Mouse (Mus musculus): Measurements from ENCODE around the gene Phf13. TPM values are rescaled to one million over a fixed set of nuclear protein-coding genes. Genes with fewer than 3 reads are reported as not detected.

Phf13 gene
- polyA plus RNA-seq, 1 experiment from 2014 or later = 32.1 TPM

- H3K36me3 ChIP-seq (replicated peaks) = peaks cover 96% of the 10 kb centered on the region
- no peak overlapping the region for H3K27ac ChIP-seq (replicated peaks)
- DNase-seq (ENCODE audit: low spot score) = peak; percentile 83
- H3K4me3 ChIP-seq = no peak overlapping the region
- no peaks in the 10 kb centered on the region for H3K9me3 ChIP-seq
- WGBS = 15% methylated on average over 5 of the region's 5 CpGs
- no peaks in the 10 kb centered on the region for H3K27me3 ChIP-seq (replicated peaks; ENCODE audit: low read depth, poor library complexity, severe bottlenecking)
- H3K4me1 ChIP-seq = peaks cover 36% of the 10 kb centered on the region
Measured at GRCm38 (mm10) chr4:151981363-151981762, 14.7 kb downstream of the Phf13 start.

DNA sequence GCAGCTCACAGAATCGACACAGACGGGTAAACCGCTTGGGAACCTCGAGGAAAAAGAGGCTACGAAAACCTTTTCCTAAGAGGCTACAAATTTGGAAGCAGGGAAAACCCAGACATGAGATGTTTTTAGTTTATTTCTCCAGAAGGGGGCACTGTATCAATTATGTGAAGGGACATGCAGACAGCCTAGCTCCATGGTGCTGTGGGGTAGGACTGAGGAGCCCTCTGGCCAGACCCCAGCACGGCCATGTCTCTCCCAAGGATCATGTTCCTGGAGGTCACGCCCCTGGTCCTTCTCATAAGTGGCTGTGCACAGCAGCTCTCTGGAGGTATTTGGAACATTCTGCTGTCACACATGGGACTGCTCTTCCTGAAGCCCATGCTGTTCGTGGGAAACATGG lies 15.4 kb downstream of the Phf13 start:
- H3K4me3 ChIP-seq = no peak overlapping the region
- no peaks in the 10 kb centered on the region for H3K27me3 ChIP-seq (replicated peaks; ENCODE audit: low read depth, poor library complexity, severe bottlenecking)
- 80% methylated on average over 8 of the region's 8 CpGs for WGBS
- H3K4me1 ChIP-seq = peaks cover 30% of the 10 kb centered on the region
- H3K9me3 ChIP-seq = no peaks in the 10 kb centered on the region
- H3K27ac ChIP-seq (replicated peaks) = no peak overlapping the region
- no peak for DNase-seq (ENCODE audit: low spot score)
- H3K36me3 ChIP-seq (replicated peaks) = peaks cover 98% of the 10 kb centered on the region

DNA sequence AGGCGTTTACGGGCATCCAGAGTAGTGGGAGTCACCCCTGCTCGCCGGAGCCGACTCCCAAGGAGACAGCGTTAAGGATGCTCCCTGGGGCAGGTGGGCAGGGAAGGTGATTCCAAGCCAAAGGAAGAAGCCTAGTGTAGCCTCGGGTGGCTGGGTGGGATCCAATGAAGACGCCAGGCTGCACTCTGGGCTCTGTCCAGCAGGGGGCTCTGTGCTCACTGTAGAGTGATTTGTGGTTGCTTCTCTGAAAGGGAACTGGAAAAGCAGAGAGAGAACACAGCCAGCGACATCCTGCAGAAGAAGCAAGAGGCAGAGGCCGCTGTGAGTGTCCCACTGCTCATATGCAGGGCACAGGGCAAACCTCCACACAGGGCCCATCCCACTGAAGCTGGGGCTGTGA lies 18.3 kb downstream of the Phf13 start:
- peaks cover 98% of the 10 kb centered on the region for H3K36me3 ChIP-seq (replicated peaks)

DNA sequence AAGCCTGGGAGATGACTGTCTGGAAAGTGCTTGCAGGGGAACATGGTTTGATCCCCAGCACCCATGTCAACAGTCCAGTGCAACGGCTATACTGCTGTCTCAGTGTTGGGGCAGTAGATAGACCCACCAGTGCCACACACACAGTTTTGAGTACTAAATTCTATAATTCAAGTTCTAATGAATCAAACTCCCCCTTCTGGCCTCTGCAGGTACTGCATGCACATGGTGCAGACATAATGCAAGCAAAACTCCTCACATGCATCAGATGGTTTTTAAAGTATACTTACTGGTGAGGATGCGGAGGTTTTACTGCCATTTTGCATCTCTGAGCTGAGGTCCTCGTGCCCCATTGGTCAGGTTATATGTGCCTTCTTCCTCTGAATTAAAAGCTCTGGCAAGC lies 20.6 kb downstream of the Phf13 start:
- no peak overlapping the region for H3K4me3 ChIP-seq
- H3K4me1 ChIP-seq = peaks cover 4% of the 10 kb centered on the region; the same call in 1 of the 2 replicates
- DNase-seq (ENCODE audit: low spot score) = peak; percentile 52
- H3K27me3 ChIP-seq (replicated peaks; ENCODE audit: low read depth, poor library complexity, severe bottlenecking) = no peaks in the 10 kb centered on the region
- WGBS = 95% methylated on average over 3 of the region's 3 CpGs
- H3K9me3 ChIP-seq = 0 out of 2 replicates have a peak, but pooled peaks cover 5% of the 10 kb centered on the region
- peaks cover 98% of the 10 kb centered on the region for H3K36me3 ChIP-seq (replicated peaks)
- no peak overlapping the region for H3K27ac ChIP-seq (replicated peaks)

More for the DNA sequence above, 18.3 kb downstream of the Phf13 start:
- H3K27me3 ChIP-seq (replicated peaks; ENCODE audit: low read depth, poor library complexity, severe bottlenecking) = no peaks in the 10 kb centered on the region
- H3K27ac ChIP-seq (replicated peaks) = no peak overlapping the region
- peak; percentile 85 for DNase-seq (ENCODE audit: low spot score)
- 0 out of 2 replicates have a peak, but pooled peaks cover 5% of the 10 kb centered on the region for H3K9me3 ChIP-seq
- no peak overlapping the region for H3K4me3 ChIP-seq
- 41% methylated on average over 10 of the region's 10 CpGs for WGBS
- peaks cover 13% of the 10 kb centered on the region for H3K4me1 ChIP-seq

GRCm38 (mm10) chr4:151972221-151972967 lies 23.7 kb downstream of the Phf13 start:
- 74% methylated on average over 10 of the region's 10 CpGs for whole genome bisulfite sequencing

GRCm38 (mm10) chr4:151968204-151968921 lies 27.7 kb downstream of the Phf13 start:
- Histone ChIP-seq H3K9me3 (no peaks in the 10 kb centered on the region), H3K27me3 (replicated peaks; ENCODE audit: low read depth, poor library complexity, severe bottlenecking) (no peaks in the 10 kb centered on the region), H3K36me3 (replicated peaks) (peaks cover 92% of the 10 kb centered on the region), H3K4me3 (no peak overlapping the region), H3K27ac (replicated peaks) (no peak overlapping the region), H3K4me1 (no peaks in the 10 kb centered on the region)
- WGBS = 94% methylated on average over 26 of the region's 26 CpGs
- no peak for DNase-seq (ENCODE audit: low spot score)

More at GRCm38 (mm10) chr4:151972221-151972967, 23.7 kb downstream of the Phf13 start:
- peaks cover 96% of the 10 kb centered on the region for H3K36me3 ChIP-seq (replicated peaks)
- no peak for DNase-seq (ENCODE audit: low spot score)
- H3K4me1 ChIP-seq = no peaks in the 10 kb centered on the region
- no peak overlapping the region for H3K4me3 ChIP-seq
- no peaks in the 10 kb centered on the region for H3K27me3 ChIP-seq (replicated peaks; ENCODE audit: low read depth, poor library complexity, severe bottlenecking)
- H3K27ac ChIP-seq (replicated peaks) = no peak overlapping the region
- H3K9me3 ChIP-seq = 0 out of 2 replicates have a peak, but pooled peaks cover 5% of the 10 kb centered on the region

GRCm38 (mm10) chr4:151962817-151963216 lies 33.2 kb downstream of the Phf13 start:
- DNase-seq (ENCODE audit: low spot score) = no peak
- H3K27ac ChIP-seq (replicated peaks) = no peak overlapping the region
- WGBS = 89% methylated on average over 3 of the region's 3 CpGs
- no peak overlapping the region for H3K4me3 ChIP-seq
- H3K9me3 ChIP-seq = no peaks in the 10 kb centered on the region
- H3K36me3 ChIP-seq (replicated peaks) = peaks cover 92% of the 10 kb centered on the region
- H3K27me3 ChIP-seq (replicated peaks; ENCODE audit: low read depth, poor library complexity, severe bottlenecking) = no peaks in the 10 kb centered on the region
- no peaks in the 10 kb centered on the region for H3K4me1 ChIP-seq

GRCm38 (mm10) chr4:151960513-151960854 lies 35.6 kb downstream of the Phf13 start:
- WGBS = 75% methylated on average over 3 of the region's 3 CpGs
- H3K36me3 ChIP-seq (replicated peaks) = peaks cover 93% of the 10 kb centered on the region
- H3K4me3 ChIP-seq = no peak overlapping the region
- 0 out of 2 replicates have a peak overlapping the region, but pooled peaks have one; percentile 54 for H3K27ac ChIP-seq (replicated peaks)
- no peaks in the 10 kb centered on the region for H3K4me1 ChIP-seq
- DNase-seq (ENCODE audit: low spot score) = no peak
- H3K9me3 ChIP-seq = no peaks in the 10 kb centered on the region
- no peaks in the 10 kb centered on the region for H3K27me3 ChIP-seq (replicated peaks; ENCODE audit: low read depth, poor library complexity, severe bottlenecking)

DNA sequence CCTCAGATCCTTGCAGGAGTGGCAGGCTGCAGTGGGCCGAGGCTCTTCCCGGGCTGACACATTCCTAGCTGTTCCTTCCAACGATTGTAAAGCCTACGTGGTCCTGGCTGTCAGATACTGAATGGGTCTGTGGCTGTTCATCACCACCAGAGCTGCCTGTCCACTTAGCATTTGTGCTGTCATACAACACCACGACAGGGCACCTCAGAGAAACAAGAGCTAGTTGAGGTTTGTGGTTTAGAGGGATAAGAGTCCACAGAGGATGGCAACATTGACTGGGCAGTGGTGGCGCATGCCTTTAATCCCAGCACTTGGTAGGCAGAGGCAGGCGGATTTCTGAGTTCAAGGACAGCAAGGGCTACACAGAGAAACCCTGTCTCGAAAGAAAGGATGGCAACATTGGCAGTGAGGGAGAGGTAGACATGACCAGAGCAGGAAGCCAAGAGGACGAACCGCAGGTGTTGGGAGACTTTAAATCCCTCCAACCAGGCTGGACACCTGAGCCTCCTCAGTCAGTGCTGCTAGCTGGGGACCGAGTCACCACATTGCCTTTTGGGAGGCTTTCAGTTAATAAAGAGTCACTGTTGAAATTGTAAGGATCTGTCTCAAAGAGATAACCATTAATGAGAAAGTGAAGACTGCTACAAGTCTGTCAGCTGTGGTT lies 36.1 kb downstream of the Phf13 start:
- Histone ChIP-seq H3K36me3 (replicated peaks) (peaks cover 94% of the 10 kb centered on the region), H3K27ac (replicated peaks) (peak overlapping the region; percentile 54), H3K27me3 (replicated peaks; ENCODE audit: low read depth, poor library complexity, severe bottlenecking) (no peaks in the 10 kb centered on the region), H3K4me1 (no peaks in the 10 kb centered on the region), H3K9me3 (no peaks in the 10 kb centered on the region), H3K4me3 (no peak overlapping the region)
- no peak for DNase-seq (ENCODE audit: low spot score)
- 90% methylated on average over 11 of the region's 11 CpGs for WGBS

DNA sequence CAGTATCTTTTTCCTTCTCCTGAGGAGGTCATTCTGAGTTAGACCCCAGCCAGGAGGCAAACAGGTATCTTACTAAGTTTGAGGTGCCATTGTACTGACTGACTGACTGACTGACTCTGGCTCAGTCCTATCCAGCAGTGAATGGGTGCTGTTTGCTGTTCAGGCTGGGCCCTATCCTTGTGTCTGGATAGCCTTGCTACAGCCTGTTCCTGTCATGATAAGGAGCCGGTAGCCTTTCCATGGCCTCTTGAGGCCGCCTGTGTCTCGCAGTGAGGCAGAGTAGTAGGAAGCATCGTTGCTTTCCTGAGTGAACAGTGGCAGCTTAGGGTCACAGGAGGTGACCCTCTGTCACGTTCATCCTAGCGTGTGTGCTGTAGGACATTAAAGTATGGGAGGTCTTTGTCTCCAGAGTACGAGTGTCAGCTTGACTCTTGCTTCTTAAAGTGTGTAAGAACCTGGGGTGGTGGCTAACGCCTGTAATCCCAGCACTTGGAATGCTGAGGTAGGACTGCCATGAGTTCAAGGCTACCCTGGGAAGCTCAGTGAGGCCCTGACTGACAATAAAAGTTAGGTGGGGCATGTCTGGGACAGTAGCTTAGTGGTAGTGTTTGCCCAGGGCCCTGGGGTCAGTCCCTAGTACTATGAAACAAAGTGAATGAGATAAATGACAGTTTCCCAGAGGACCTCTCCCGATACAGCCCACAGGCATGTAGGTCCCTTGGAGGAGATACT lies 38.3 kb downstream of the Phf13 start:
- H3K4me3 ChIP-seq = no peak overlapping the region
- no peak for DNase-seq (ENCODE audit: low spot score)
- peaks cover 94% of the 10 kb centered on the region for H3K36me3 ChIP-seq (replicated peaks)
- 0 out of 2 replicates have a peak overlapping the region, but pooled peaks have one; percentile 19 for H3K27ac ChIP-seq (replicated peaks)
- no peaks in the 10 kb centered on the region for H3K4me1 ChIP-seq
- 93% methylated on average over 9 of the region's 9 CpGs for WGBS
- no peaks in the 10 kb centered on the region for H3K9me3 ChIP-seq
- no peaks in the 10 kb centered on the region for H3K27me3 ChIP-seq (replicated peaks; ENCODE audit: low read depth, poor library complexity, severe bottlenecking)

DNA sequence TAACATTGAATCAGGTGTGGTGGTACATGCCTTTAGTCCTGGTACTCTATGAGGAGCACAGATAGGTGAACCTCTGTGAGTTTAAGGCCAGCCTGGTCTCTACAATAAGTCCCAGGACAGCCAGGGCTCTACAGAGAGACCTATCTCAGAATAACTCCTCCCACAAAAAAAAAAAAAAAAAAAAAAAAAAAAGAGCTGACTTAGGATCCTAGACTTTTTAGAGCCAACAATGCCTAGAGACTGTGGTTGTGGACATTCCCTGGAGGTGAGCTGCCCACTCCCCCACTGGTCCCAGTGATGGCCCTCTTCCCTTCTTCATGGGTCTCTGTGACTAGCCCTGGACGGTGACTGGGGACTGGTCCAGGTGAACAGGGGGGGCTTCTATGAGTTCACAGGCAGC lies 40.3 kb downstream of the Phf13 start:
- DNase-seq (ENCODE audit: low spot score) = no peak

GRCm38 (mm10) chr4:151953209-151953608 lies 42.8 kb downstream of the Phf13 start:
- Histone ChIP-seq H3K27me3 (replicated peaks; ENCODE audit: low read depth, poor library complexity, severe bottlenecking) (no peaks in the 10 kb centered on the region), H3K9me3 (no peaks in the 10 kb centered on the region), H3K36me3 (replicated peaks) (peaks cover 92% of the 10 kb centered on the region), H3K4me3 (no peak overlapping the region), H3K4me1 (no peaks in the 10 kb centered on the region), H3K27ac (replicated peaks) (no peak overlapping the region)
- no peak for DNase-seq (ENCODE audit: low spot score)
- WGBS = 77% methylated on average over 6 of the region's 6 CpGs

More for the DNA sequence above, 40.3 kb downstream of the Phf13 start:
- Histone ChIP-seq H3K4me3 (no peak overlapping the region), H3K27me3 (replicated peaks; ENCODE audit: low read depth, poor library complexity, severe bottlenecking) (no peaks in the 10 kb centered on the region), H3K4me1 (no peaks in the 10 kb centered on the region), H3K36me3 (replicated peaks) (peaks cover 95% of the 10 kb centered on the region), H3K9me3 (no peaks in the 10 kb centered on the region), H3K27ac (replicated peaks) (no peak overlapping the region)
- 88% methylated on average over 1 of the region's 1 CpGs for WGBS
